Mouse (Mus musculus): ENCODE measurements around the gene Il10. TPM values are rescaled to one million over a fixed set of nuclear protein-coding genes. Genes with fewer than 3 reads are reported as not detected.

The Il10 gene
- total and polyA plus RNA-seq, 3 experiments = not detected

DNA sequence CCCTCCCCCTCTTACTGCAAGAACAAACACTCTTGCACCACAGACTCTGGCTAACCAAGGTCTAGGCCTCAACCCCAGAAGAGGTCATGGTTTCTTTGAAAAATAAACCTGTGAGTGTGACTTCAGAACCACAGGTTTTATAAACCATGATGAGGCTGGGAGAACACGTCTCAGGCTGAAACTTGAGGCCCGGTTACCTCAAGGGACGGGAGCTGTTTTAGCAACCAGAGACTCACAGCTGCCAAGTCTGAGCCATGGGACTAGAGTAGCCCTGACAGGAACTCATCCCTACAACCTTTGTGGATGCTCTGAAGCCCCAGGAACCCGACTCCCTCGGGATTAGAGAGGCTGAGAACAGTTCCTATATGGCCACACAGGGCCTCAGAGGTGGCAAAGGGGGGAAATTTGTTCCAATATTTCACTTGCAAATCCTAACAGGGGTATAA is 29.7 kb downstream of the Il10 start:
- DNase-seq = no peak

DNA sequence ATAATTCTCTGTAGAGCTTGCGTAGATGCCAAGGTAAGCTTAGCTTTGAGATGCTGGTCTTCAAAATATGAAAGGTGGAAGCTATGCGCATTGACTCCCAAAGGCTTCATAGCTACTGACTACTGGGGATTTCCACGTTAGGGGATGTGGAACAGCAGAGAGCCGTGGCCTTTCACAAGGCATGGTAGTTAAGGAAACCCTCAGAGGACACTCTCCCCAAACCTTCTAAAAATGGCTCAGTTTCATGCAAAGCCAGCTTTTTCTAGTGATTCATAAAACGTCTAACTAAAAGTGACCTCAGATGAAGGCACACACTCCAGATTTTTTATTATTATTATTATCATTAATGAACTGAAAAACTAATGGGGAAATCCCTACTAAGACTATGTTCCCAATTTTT is 30.4 kb downstream of the Il10 start:
- DNase-seq = no peak

DNA sequence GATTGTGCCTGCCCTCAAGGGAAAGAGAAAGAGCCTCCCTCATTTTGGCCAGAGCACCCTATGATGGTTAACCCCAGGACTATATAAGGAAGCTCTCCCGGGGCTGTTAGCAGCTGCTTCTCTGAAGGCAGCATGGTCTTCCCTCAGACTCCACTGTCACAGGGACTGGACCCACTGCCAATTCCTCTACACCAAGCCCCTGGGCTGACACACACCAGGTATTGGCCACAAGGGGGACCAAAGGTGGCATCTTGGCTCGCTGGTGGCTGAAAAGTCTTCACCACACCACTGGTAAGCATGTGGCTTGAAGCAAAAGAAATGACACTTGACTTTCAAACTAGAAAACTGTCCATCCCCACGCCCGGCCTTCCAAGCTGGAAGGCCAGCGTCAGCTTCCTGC is 31.0 kb downstream of the Il10 start:
- DNase-seq = no peak

DNA sequence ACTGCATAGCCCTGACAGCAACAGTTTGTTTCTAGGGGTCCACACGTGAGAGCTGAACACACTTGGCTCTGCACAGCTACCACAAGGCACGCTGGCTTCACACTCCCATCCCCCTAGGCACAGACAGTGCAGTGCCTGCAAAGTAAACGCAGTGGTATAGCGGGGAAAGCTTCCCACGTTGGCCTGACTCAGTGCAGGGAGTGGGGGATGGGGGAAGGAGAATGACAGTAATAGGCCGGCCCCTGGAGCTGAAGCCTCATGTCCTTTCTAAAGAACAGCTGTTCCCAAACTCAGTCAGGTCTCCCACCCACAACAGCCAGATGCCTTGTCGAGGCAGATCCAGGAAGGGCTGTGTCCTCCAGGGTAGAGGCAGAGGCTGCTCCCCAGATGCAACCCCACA is 31.4 kb downstream of the Il10 start:
- no peak for DNase-seq

DNA sequence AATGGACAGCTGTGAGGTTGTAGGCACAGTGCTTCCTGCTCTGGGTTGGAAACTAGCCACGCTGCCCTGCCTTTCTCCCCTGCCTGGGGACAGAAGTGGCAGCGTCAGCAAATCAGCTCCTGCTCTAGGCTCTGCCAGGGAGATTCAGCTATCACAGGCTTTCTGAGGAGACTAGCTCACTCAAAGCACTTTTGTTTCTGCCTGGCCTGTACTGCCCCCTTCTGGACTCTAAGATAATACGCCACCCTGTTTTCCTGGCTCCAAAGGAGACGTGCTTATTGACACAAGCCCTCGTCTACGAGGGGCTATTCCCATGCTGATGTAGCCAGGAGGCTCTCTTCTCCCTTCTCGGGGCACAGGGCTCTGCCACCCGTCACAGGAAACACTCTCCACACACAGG is 33.6 kb downstream of the Il10 start:
- peak; percentile 64 for DNase-seq

DNA sequence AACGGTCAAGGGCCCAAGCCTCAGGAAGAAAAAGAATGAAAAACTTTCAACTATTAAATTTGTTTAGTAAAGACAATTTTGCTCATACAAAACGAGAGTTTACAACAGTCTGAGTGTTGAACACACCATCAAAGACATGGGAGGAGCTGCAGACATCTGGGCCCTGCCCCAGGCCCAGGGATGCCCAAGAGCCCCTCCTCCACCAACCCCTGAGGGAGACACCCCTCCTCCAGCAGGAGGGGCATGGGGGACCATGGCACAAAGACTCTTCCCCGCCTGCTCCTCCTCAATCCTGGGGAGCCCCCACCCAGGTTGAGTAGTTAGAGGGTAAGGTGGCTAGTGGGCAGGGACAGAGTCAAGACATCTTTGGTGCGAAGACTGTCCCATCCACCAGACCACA is 34.0 kb downstream of the Il10 start:
- DNase-seq = no peak

DNA sequence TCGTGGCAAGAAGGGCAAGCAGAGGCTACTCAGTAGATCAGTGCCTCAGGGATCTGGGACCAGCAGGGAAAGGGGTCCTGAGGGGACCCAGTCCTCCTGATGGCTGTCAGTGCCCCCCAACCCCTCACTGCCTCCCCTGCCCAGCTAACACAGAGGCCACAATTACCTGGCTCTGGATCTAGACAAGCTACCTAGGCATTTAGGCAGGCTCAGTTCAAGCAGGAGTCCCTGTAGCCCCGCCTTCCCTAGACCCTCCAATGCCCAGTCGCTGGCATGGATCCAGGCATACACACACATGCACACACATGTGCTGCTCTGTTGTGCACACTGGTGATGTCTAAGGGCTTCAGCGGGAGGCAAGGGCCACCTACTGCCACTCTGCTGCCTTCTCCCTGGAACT is 34.6 kb downstream of the Il10 start:
- DNase-seq = no peak

DNA sequence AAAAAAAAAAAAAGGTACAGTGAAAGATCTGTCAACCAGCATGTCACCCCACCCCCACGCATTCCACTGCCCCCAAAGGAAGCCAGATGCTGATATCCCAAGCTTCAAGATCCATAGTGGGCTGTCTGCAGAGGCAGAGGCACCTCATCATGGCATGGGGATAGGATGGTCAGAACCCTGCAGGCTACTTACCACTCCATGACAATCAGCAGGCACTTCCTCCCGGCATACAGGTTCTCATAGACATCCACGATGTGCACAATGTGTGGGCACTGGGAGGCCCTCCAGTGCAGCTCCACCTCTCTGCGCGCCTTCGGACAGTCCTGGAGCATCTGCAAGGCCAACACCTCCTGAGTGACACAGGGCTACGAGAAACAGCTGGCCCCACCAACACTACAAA is 38.8 kb downstream of the Il10 start:
- DNase-seq = peak; percentile 4

DNA sequence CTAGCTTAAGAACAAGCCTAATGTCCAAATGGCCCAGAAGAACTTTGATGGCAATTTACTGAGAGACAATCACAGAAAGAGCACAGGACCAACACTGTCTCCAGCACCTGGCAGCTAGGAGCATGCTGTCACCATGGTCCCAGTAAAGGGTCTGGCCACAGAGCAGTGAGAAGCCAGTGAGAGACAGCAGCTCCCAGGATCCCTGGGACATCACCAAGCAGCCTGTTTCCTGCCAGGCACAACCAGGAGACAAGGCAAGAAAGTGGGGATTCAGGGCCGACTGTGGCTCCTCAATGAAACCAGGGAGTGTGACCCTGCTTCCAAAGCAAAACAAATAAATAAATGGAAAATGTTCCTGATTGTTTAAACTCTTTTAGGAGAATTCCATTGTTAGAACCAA is 39.8 kb downstream of the Il10 start:
- no peak for DNase-seq

DNA sequence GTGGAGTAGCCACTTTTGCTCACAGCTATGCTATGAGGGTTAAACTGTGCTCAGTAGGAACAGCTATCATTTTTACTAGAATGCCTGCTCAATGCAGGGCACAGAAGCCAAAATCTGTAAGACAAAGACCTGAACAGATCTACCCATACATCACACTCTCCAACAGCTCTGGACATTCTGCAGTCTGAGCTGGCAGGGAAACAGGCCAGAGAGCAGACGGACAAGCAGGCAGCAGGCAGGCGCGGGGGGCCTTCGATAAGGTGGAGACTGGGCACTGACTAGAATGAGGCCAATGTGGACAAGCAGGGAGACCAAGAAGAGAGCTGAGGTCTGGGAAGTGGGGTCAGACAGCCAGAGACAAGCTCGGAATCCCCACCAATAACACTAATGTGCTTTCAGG is 40.2 kb downstream of the Il10 start:
- DNase-seq = no peak

DNA sequence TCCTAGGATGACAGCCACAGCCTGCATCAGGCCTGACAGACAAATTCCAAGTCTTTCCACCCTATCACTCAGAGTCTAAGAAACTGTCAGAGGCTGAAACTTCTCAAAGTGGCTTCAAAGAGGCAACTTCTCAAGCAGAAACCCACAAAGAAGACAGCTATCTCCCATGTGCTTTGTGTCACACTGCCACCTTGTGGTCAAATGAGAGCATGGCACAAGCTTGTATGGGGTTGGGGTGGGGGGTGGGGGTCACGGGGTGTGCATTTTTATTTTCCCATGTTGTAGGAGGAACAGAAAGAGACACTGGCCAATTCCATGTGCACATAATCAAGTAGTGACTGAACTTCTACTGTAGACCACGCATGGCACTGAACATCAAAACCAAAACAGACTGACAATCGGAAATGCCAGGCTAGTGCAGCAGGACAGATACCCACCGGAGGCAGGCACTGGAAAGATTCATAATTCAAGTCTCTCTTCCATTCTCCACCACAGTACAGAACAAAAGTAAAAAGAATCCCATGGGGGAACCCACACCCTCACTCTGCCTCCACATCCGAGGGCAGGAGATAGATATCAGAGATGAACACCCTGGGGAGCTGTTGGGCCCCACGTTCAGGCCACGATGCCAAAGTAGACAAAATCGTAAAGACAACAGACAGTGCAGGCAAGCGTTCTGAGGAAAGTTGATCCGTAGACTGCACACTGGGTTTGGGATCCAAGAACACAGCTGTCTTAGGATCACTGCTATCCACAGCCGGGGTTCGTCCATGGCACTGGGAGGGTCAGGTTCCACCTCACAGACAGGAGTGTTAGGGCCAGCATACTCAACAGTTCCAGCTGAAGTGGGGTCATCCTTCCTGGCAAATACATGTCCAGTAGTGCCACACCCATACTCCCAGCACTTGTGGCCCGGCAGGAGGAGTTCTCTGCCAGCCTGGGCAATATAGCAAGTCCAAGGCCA is 40.9 kb downstream of the Il10 start:
- no peak for DNase-seq

DNA sequence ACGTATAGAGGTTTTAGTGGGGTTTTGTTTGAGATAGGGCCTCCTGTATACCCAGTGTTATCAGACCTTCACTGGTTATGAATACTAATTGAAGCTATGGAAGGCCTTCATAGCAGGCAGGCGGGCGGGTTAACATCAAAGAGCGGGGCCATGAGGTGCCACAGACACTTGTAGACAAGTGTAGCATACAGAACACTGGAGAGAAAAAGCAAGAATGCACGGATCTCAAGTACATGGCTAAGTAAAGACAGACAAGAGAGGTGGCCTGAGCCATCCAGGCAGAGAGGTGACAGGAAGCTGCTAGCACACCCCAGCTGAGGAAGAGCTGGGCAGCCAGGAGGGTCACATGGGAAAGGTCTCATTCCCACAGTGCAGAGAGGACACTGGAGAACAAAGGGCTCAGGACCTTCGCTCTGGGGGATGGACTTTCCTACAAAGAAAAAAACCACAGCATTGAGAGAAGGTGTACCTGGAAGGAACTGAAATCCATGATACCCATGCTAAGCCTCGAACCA is 42.2 kb downstream of the Il10 start:
- DNase-seq = no peak

DNA sequence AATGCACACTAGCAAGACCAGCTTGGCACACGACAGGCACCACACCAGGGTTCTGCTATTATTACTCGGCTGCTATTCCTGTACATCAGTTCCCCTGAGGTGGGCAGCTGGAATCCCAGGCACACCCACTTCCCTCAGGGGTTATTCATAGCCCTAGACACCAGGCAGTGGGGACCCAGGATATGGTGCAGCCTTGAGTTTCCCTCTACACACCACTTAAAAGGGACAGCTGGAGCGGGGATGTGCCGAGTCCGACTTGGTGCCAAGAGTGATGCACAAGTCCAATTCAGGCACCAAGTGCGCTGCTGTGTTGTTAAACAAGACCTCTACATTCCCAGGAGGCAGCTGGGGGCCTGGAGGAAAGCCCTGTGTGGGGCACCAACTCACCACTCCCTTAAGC is 43.2 kb downstream of the Il10 start:
- DNase-seq = no peak

DNA sequence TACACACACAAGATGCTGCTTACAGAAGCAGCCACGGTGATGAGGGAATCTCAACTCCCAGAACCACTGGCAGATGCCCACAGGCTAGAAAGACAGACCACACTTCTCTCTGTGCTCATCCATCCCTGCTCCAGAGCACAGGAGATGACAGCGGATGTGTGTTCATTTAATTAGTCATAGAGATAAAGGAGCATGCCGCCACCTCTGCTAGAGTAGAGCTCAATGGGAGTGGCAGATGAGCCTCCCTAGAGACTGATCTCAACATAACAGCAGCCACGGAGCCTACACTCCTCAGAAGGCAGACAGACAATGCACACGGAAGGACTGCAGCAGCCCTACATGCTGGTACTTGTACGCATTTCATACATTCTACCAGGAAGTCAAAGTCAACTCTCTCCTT is 44.6 kb downstream of the Il10 start:
- no peak for DNase-seq

DNA sequence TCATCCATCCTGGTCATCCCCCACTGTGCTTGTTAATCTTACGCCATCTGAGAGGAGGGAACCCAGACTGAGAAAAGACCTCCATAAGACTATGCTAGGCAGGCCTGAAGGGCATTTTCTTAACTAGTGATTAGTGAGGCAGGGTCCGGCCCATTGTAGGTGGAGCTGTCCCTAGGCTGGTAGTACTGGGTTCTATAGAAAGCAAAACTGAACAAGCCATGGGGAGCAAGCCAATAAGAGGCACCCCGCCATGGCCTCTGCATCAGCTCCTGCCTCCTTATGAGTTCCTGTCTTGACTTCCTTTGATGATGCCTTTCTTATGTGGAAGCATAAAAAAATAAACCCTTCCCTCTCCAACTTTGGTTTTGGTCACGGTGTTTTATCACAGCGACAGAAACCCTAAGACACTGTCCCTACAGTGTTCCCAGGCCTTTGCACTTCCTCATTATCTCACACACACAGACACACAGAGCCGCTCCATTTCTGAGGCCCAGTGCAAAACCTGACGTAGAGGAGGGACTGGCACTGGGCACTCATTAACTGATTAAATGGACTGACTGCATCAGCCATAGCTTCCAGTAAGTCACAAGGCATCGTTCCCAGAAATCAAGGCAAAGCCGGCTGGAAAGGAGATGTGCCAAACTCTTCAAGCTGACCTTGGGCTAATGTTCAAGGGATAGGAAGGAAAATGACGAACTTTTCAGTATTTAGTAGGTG is 48.5 kb downstream of the Il10 start:
- DNase-seq = peak; percentile 71

DNA sequence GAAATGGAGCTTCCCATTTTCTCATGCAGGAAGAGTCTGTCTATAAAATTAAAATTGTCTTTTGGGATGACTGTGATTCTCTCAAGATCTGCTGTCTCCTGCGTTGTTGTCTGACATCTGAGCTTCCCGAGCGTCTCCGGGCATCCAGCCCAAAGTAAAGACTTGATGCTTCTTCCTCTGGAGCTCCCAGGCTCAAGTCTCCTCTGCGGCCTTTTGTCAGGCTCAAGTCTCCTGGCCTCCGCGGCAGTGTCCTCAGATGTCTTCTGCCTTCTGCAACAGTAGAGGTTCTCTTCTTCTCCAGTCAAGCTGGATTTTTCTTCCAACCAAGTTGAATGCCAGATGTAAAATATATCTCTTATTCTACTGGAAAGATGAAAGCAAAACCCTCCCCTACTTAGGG is 49.4 kb downstream of the Il10 start:
- DNase-seq = no peak

DNA sequence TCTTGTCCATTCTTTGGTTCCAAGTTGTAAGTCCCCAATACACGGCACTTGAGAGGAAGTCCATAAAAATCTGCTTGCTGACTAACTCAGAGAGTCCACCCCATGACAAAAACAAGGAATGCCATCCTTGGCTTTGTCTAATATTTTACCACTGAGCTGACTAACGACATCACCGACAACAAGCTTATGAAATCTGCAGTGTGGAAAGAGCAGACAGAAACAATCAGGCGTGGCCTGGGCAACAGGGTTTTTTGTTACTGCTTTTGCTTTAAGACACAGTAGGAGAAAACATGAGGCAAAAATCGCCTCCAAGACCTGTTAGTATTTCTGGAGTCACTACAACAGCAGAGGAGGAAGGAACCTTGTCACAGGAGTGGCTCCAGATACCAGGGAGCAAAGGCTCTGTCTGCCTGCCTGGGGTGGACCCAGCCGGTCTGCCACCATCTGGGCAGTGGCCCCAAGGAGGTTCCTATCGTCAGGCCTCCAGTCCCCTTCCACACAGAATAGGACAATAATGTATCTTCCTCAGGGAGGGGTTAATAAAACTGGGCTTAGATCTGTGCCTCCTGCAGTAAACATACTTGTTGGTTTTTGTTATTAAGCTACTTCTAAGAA is 52.8 kb downstream of the Il10 start:
- no peak for DNase-seq

DNA sequence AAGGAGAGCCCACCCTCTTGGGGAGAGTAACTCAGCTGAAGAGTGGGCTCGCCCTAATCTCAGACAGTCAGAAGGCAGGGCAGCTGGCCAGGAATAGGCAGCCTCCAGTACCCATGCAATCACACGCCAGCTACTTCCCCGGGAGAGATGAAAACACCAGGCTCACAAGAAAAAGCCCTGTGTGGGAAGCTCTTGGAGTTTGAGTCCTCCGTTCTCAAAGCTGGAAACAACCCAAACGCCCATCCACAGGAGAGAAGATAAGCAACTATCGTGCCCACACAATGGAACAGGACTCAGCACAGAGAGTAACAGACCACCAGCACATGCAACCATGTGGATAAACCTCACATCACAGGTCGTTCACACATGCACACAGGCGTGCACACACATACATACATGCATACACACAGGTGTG is 54.9 kb downstream of the Il10 start:
- no peak for DNase-seq

Measured in adrenal gland, adult 2 months (tissue).